ENCODE assay signal across 15 mouse cellular contexts in genomic region chr11:25856629-25857568, GRCm38 (mm10).
DNase-seq lines count a peak whose midpoint lies in the region; ATAC-seq and TF ChIP-seq lines count a peak whose summit lies in the region.
"Had no signal": no experiment of that assay in that cellular context is flagged by ENCODE, and none has a peak within 500 bp of the region (broad histone marks: within the 10 kb centered on the region; RNA-seq: fewer than 3 reads in every experiment).

No protein-coding gene starts in this region.

- TF ChIP-seq CTCF in cortical plate, adult 2 months (IDR thresholded peaks at IDR 0.05; ENCODE audit: extremely low read depth, insufficient read depth, low read length), result no peak

- intact Hi-C loops in gastrocnemius, postnatal 36 days (cut with DNase I), result no loop called here

- ATAC-seq in hindbrain, embryonic 12.5 days (ENCODE audit: low FRiP score), result peak; percentile 57
- ATAC-seq in midbrain, embryonic 16.5 days, result peak; percentile 27; the same call in 1 of the 2 replicates
- ATAC-seq in CD4-positive, CD25-positive, alpha-beta regulatory T cell, adult 4 months, result no peak
- ATAC-seq: Patski had no signal

- TF ChIP-seq POLR2A in cortical plate, adult 2 months (IDR thresholded peaks at IDR 0.05; ENCODE audit: extremely low read depth, insufficient read depth, low read length), result no peak

- H3K4me1 ChIP-seq in cortical plate, adult 2 months (ENCODE audit: control insufficient read depth, insufficient read depth, low read length), result peaks cover 5% of the 10 kb centered on the region; the same call in 1 of the 2 replicates
- H3K4me1 ChIP-seq in hindbrain, embryonic 12.5 days, result peaks cover 33% of the 10 kb centered on the region
- H3K4me1 ChIP-seq in midbrain, embryonic 16.5 days (ENCODE audit: control insufficient read depth, insufficient read depth, low read length), result peaks cover 34% of the 10 kb centered on the region
- H3K4me1 ChIP-seq: heart, embryonic 15.5 days; limb, embryonic 15.5 days; megakaryocyte, embryonic 14.5 days had no signal

- H3K4me3 ChIP-seq in cortical plate, adult 2 months (ENCODE audit: insufficient read depth, low read length), result no peak overlapping the region
- no peak overlapping the region for H3K4me3 ChIP-seq in hindbrain, embryonic 12.5 days
- H3K4me3 ChIP-seq in midbrain, embryonic 16.5 days (ENCODE audit: low read depth, low read length), result no peak overlapping the region
- H3K4me3 ChIP-seq: heart, embryonic 15.5 days; limb, embryonic 15.5 days; megakaryocyte, embryonic 14.5 days had no signal

- H3K36me3 ChIP-seq in hindbrain, embryonic 12.5 days, result no peaks in the 10 kb centered on the region
- no peaks in the 10 kb centered on the region for H3K36me3 ChIP-seq in midbrain, embryonic 16.5 days (ENCODE audit: control insufficient read depth, insufficient read depth, low read length)
- H3K36me3 ChIP-seq: heart, embryonic 15.5 days; limb, embryonic 15.5 days had no signal

- H3K9ac ChIP-seq in hindbrain, embryonic 12.5 days, result no peak overlapping the region
- peak overlapping the region; percentile 39; the same call in 1 of the 2 replicates for H3K9ac ChIP-seq in midbrain, embryonic 16.5 days (ENCODE audit: low read depth, low read length)
- H3K9ac ChIP-seq: heart, embryonic 15.5 days; limb, embryonic 15.5 days; lung, embryonic 14.5 days had no signal

- DNase-seq in Muller cell, postnatal 12 days (ENCODE audit: inconsistent ontology term), result peak; percentile 33
- no peak for DNase-seq in gastrocnemius, postnatal 36 days
- no peak for DNase-seq in lung, postnatal 25 days (ENCODE audit: low spot score)
- DNase-seq: kidney, postnatal 36 days; lung, embryonic 14.5 days; thymus, postnatal 4 days had no signal

- no peaks in the 10 kb centered on the region for H3K27me3 ChIP-seq in hindbrain, embryonic 12.5 days
- no peaks in the 10 kb centered on the region for H3K27me3 ChIP-seq in midbrain, embryonic 16.5 days (ENCODE audit: control insufficient read depth, insufficient read depth, low read depth, low read length)
- H3K27me3 ChIP-seq: CH12.LX; heart, embryonic 15.5 days; limb, embryonic 15.5 days; megakaryocyte, embryonic 14.5 days had no signal

- peak overlapping the region; percentile 17 for H3K27ac ChIP-seq in cortical plate, adult 2 months (ENCODE audit: insufficient read depth, low read length)
- H3K27ac ChIP-seq in hindbrain, embryonic 12.5 days, result peak overlapping the region; percentile 81
- peak overlapping the region; percentile 81 for H3K27ac ChIP-seq in midbrain, embryonic 16.5 days (ENCODE audit: low read length)
- H3K27ac ChIP-seq: heart, embryonic 15.5 days; limb, embryonic 15.5 days had no signal

- H3K4me2 ChIP-seq in hindbrain, embryonic 12.5 days (replicated peaks), result peak overlapping the region; percentile 8
- peak overlapping the region; percentile 43 for H3K4me2 ChIP-seq in midbrain, embryonic 16.5 days (ENCODE audit: low read length)
- H3K4me2 ChIP-seq: heart, embryonic 15.5 days had no signal

- no peaks in the 10 kb centered on the region for H3K9me3 ChIP-seq in hindbrain, embryonic 12.5 days (replicated peaks)
- H3K9me3 ChIP-seq in midbrain, embryonic 16.5 days (replicated peaks; ENCODE audit: control insufficient read depth, low read length, poor library complexity, severe bottlenecking), result no peaks in the 10 kb centered on the region
- H3K9me3 ChIP-seq: heart, embryonic 15.5 days; limb, embryonic 15.5 days; megakaryocyte, embryonic 14.5 days had no signal

- WGBS in hindbrain, embryonic 12.5 days, result 34% methylated on average over 16 of the region's 16 CpGs
- WGBS in midbrain, embryonic 16.5 days, result 16% methylated on average over 16 of the region's 16 CpGs

Comparison
In these comparisons a context has a peak if more than half of its experiments do, and no peak if none do; other contexts are left out.
1. H3K27ac ChIP-seq: peak in every context shown above with its lines; median percentile 81 in hindbrain, embryonic 12.5 days; 81 in midbrain, embryonic 16.5 days; 17 in cortical plate, adult 2 months.